Mouse (Mus musculus) kidney, adult 2 months (tissue): Measurements from ENCODE around the gene Ern1. TPM values are rescaled to one million over a fixed set of nuclear protein-coding genes. Genes with fewer than 3 reads are reported as not detected.

Experiments
- DNase-seq: peaks from one replicate; pipeline ENCODE4 v3.0.0; 2021
- H3K27ac ChIP-seq: fragments of 200-500 bp; 2 replicates; pipeline ENCODE4 v1.5.1; 2012; ENCODE audit warnings: low read depth, low read length, control low read depth, inconsistent platforms; ENCODE audit not compliant: insufficient read depth
- H3K27me3 ChIP-seq: fragments of 200-500 bp; replicated peaks from 2 replicates; pipeline ENCODE4 v1.6.1; 2012; ENCODE audit warnings: mild to moderate bottlenecking, moderate library complexity, low read length, inconsistent platforms; ENCODE audit not compliant: control insufficient read depth, insufficient read depth
- H3K36me3 ChIP-seq: fragments of 200-500 bp; 2 replicates; pipeline ENCODE4 v1.6.1; 2012; ENCODE audit warnings: mild to moderate bottlenecking, moderate library complexity, low read length, inconsistent platforms; ENCODE audit not compliant: control insufficient read depth, insufficient read depth
- H3K4me1 ChIP-seq: fragments of 200-500 bp; 2 replicates; pipeline ENCODE4 v1.6.1; 2011; ENCODE audit warnings: low read length; ENCODE audit not compliant: control insufficient read depth, insufficient read depth
- H3K4me3 ChIP-seq: fragments of 200-500 bp; 2 replicates; pipeline ENCODE4 v1.5.1; 2011; ENCODE audit warnings: mild to moderate bottlenecking, low read depth, low read length, control low read depth; ENCODE audit not compliant: insufficient read depth
- CTCF ChIP-seq: fragments of 200-500 bp; conservative IDR thresholded peaks from 2 replicates; pipeline ENCODE4 v1.5.1; 2011; ENCODE audit warnings: low read depth, mild to moderate bottlenecking, control low read depth, low read length, moderate library complexity, mixed read lengths; ENCODE audit not compliant: insufficient read depth, insufficient read length
- POLR2A ChIP-seq: fragments of 200-500 bp; IDR thresholded peaks from one replicate; pipeline ENCODE4 v1.6.1; 2011; ENCODE audit warnings: low read depth, low read length, control low read depth
- WGBS: fragments of 180-500 bp; shearing (Covaris S2); methylation state at CpG from one replicate; pipeline ENCODE4 v1.1.7; 2018; 5-methylcytosine and 5-hydroxymethylcytosine counted together
- polyA plus RNA-seq: library from polyadenylated mRNA; depleted of rRNA; stranded (reverse); fragments of >200 nt; gene quantifications from 2 replicates; pipeline ENCODE4 v1.2.3, GENCODE M21; 2012

The Ern1 gene
- polyA plus RNA-seq, 1 experiment: 12.6 TPM

GRCm38 (mm10) chr11:106527147-106527821 is 39.6 kb upstream of the Ern1 start:
- Histone ChIP-seq H3K27ac (peak overlapping the region; percentile 66; the same call in 1 of the 2 replicates), H3K4me1 (peaks cover 27% of the 10 kb centered on the region), H3K4me3 (no peak overlapping the region), H3K36me3 (no peaks in the 10 kb centered on the region), H3K27me3 (no peaks in the 10 kb centered on the region)
- peak; percentile 64 for DNase-seq
- 52% methylated on average over 10 of the region's 10 CpGs for WGBS
- no peak for TF ChIP-seq CTCF
- no peak for TF ChIP-seq POLR2A

DNA sequence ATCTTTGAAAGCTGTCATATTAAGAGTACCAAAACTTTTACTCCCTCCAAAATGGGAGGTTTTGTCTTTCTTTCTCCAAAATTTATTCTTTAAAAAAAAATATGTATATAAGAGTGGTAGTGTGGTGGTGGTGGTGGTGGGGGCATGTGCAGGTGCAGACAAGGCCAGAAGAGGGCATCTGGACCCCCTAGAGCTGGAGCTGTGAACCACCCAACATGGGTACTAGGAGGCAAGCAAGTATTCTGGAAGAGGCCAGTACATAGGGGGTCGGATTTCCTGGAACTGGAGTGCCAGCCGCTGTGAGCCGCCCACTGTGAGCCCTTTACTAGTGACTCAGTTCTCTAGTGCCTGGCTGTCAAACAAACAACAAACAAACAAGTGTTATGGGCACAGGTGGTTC is 34.9 kb upstream of the Ern1 start:
- Histone ChIP-seq H3K36me3 (0 out of 2 replicates have a peak, but pooled peaks cover 1% of the 10 kb centered on the region), H3K4me1 (peaks cover 7% of the 10 kb centered on the region; the same call in 1 of the 2 replicates), H3K4me3 (no peak overlapping the region), H3K27ac (no peak overlapping the region), H3K27me3 (no peaks in the 10 kb centered on the region)
- 66% methylated on average over 3 of the region's 3 CpGs for WGBS
- no peak for TF ChIP-seq POLR2A
- no peak for TF ChIP-seq CTCF
- no peak for DNase-seq

- DNase-seq: no peak
- Histone ChIP-seq H3K4me3 (no peak overlapping the region), H3K36me3 (0 out of 2 replicates have a peak, but pooled peaks cover 1% of the 10 kb centered on the region), H3K4me1 (no peaks in the 10 kb centered on the region), H3K27ac (no peak overlapping the region), H3K27me3 (no peaks in the 10 kb centered on the region)
- TF ChIP-seq CTCF (no peak), POLR2A (no peak)
- 66% methylated on average over 4 of the region's 4 CpGs for WGBS
These were observed 34.0 kb upstream of the Ern1 start for GRCm38 (mm10) chr11:106521612-106522011.

- no peak overlapping the region for H3K4me3 ChIP-seq
- no peaks in the 10 kb centered on the region for H3K4me1 ChIP-seq
- WGBS: 68% methylated on average over 3 of the region's 3 CpGs
- DNase-seq: no peak
- TF ChIP-seq CTCF (no peak), POLR2A (no peak)
- 0 out of 2 replicates have a peak, but pooled peaks cover 1% of the 10 kb centered on the region for H3K36me3 ChIP-seq
- H3K27ac ChIP-seq: no peak overlapping the region
- H3K27me3 ChIP-seq: no peaks in the 10 kb centered on the region
These were observed 32.8 kb upstream of the Ern1 start for GRCm38 (mm10) chr11:106520404-106520803.

DNA sequence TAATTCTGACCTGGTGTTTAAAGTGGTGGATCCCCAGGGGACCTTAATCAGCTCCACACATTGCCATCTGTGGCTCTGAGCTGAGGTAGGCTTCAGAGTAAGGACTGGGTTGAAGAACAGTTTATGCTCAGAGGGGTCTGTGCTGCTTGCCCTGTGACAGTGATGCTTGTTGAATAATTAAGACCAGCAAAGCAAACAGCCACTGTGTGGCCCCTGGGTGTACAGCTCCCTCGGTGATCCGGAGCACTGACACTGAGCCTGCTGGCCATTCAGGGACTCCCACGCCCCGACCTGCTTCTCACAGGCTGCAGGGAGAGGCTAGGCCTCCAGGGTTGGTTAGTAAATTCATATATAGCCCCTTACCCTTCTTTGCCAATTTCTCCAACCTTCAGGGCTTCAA is 31.9 kb upstream of the Ern1 start:
- WGBS: 74% methylated on average over 4 of the region's 4 CpGs
- H3K27me3 ChIP-seq: no peaks in the 10 kb centered on the region
- no peak overlapping the region for H3K4me3 ChIP-seq
- peaks cover 3% of the 10 kb centered on the region; the same call in 1 of the 2 replicates for H3K4me1 ChIP-seq
- 0 out of 2 replicates have a peak, but pooled peaks cover 1% of the 10 kb centered on the region for H3K36me3 ChIP-seq
- no peak overlapping the region for H3K27ac ChIP-seq
- TF ChIP-seq POLR2A (no peak), CTCF (no peak)
- DNase-seq: no peak

GRCm38 (mm10) chr11:106518391-106518790 is 30.7 kb upstream of the Ern1 start:
- no peaks in the 10 kb centered on the region for H3K27me3 ChIP-seq
- 73% methylated on average over 4 of the region's 4 CpGs for WGBS
- DNase-seq: no peak
- no peak overlapping the region for H3K4me3 ChIP-seq
- 0 out of 2 replicates have a peak, but pooled peaks cover 1% of the 10 kb centered on the region for H3K36me3 ChIP-seq
- H3K27ac ChIP-seq: no peak overlapping the region
- TF ChIP-seq CTCF (no peak), POLR2A (no peak)
- H3K4me1 ChIP-seq: peaks cover 6% of the 10 kb centered on the region; the same call in 1 of the 2 replicates

- H3K27ac ChIP-seq: no peak overlapping the region
These were observed 27.6 kb upstream of the Ern1 start for GRCm38 (mm10) chr11:106515079-106515745.

More at GRCm38 (mm10) chr11:106515079-106515745, 27.6 kb upstream of the Ern1 start:
- TF ChIP-seq CTCF (no peak), POLR2A (no peak)
- 72% methylated on average over 16 of the region's 16 CpGs for WGBS
- no peak overlapping the region for H3K4me3 ChIP-seq
- peaks cover 9% of the 10 kb centered on the region; the same call in 1 of the 2 replicates for H3K4me1 ChIP-seq
- DNase-seq: no peak
- H3K27me3 ChIP-seq: no peaks in the 10 kb centered on the region
- H3K36me3 ChIP-seq: peaks cover 1% of the 10 kb centered on the region; the same call in 1 of the 2 replicates
